Mouse (Mus musculus): ENCODE measurements around the gene Gbx1.

GRCm38 (mm10) chr5:24486738-24487137, 40.3 kb downstream of the Gbx1 start:
- no peak for TF ChIP-seq CTCF (IDR thresholded peaks at IDR 0.05; ENCODE audit: low read depth)
- TF ChIP-seq EP300 (IDR thresholded peaks at IDR 0.05; ENCODE audit: low read depth) = no peak
